Mouse (Mus musculus): ENCODE results near the gene Efcc1. TPM values are rescaled to one million over a fixed set of nuclear protein-coding genes. Genes with fewer than 3 reads are reported as not detected.

Efcc1 gene
- polyA plus RNA-seq, 1 experiment from 2014 or later: 4.3 TPM

DNA sequence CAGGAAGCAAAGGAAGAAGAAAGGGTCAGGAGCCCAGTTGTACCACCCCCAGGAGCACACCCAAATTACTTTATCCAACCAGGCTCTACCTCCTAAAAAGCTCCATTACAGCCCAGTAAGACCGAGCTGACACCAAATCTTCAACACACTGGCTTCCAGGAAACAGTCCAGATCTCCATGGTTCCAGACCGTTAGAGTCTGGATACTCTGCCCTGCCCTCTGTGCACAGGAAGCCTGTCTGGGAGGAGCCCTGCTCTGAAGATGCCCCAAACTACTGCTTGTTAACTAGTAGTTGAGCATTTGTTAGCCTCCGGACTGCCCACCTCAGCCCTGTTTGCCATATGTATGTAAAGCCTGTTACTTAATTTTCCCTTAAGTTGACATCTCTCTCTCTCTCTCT is 15.4 kb downstream of the Efcc1 start:
- no peaks in the 10 kb centered on the region for H3K9me3 ChIP-seq
- no peak overlapping the region for H3K4me2 ChIP-seq
- no peaks in the 10 kb centered on the region for H3K36me3 ChIP-seq
- 83% methylated on average over 3 of the region's 3 CpGs for whole genome bisulfite sequencing
- no peaks in the 10 kb centered on the region for H3K4me1 ChIP-seq (replicated peaks)
- H3K4me3 ChIP-seq: no peak overlapping the region
- no peak overlapping the region for H3K9ac ChIP-seq
- no peaks in the 10 kb centered on the region for H3K27me3 ChIP-seq
- ATAC-seq (ENCODE audit: low read depth): no peak
- H3K27ac ChIP-seq (replicated peaks): no peak overlapping the region

DNA sequence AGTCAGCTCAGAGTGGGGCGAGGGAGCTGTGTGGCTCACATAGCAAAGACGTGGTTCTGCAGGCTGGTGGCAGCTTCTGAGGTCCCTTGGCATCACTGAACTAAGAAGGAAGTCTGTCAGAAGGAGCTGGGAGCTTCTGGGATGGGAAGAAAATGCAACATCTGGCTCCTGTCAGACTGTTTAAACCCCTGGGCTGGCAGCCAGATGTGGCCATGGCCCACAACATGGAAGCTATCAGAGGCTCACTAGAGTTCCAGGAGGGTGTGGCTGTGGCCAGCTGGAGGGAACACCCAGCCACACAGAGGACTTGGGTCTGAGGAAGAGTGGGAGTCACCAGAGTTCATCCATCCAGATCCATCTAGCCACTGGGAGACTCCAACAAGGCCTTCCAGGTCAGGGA is 16.2 kb downstream of the Efcc1 start:
- no peak overlapping the region for H3K4me2 ChIP-seq
- no peaks in the 10 kb centered on the region for H3K36me3 ChIP-seq
- ATAC-seq (ENCODE audit: low read depth): no peak
- no peaks in the 10 kb centered on the region for H3K27me3 ChIP-seq
- no peaks in the 10 kb centered on the region for H3K9me3 ChIP-seq
- 85% methylated on average over 2 of the region's 2 CpGs for WGBS
- no peak overlapping the region for H3K9ac ChIP-seq
- H3K4me3 ChIP-seq: no peak overlapping the region
- no peaks in the 10 kb centered on the region for H3K4me1 ChIP-seq (replicated peaks)
- no peak overlapping the region for H3K27ac ChIP-seq (replicated peaks)

DNA sequence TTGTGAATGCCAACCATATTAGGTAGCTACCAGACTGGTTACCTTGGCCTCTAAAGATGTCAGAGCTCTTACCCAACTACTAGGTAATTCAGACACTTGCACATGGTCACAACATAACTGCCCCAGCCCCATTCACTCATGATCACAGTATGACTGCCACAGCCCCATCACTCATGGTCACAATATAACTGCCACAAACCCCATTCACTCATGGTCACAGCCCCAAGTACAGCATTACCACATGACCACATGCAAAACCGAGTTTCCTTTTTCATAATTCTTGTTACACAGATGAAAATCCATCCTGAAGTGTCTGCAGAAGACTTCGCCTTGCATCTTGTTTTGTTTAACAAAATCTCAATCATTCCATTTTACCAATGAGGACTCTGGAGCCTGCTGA is 17.4 kb downstream of the Efcc1 start:
- Histone ChIP-seq H3K4me3 (no peak overlapping the region), H3K27me3 (no peaks in the 10 kb centered on the region), H3K9ac (no peak overlapping the region), H3K9me3 (no peaks in the 10 kb centered on the region), H3K4me1 (replicated peaks) (no peaks in the 10 kb centered on the region), H3K36me3 (no peaks in the 10 kb centered on the region), H3K4me2 (no peak overlapping the region), H3K27ac (replicated peaks) (no peak overlapping the region)
- WGBS: 91% methylated on average over 2 of the region's 2 CpGs
- no peak for ATAC-seq (ENCODE audit: low read depth)

- Histone ChIP-seq H3K4me1 (replicated peaks) (no peaks in the 10 kb centered on the region), H3K9me3 (no peaks in the 10 kb centered on the region), H3K27me3 (no peaks in the 10 kb centered on the region), H3K27ac (replicated peaks) (no peak overlapping the region), H3K36me3 (no peaks in the 10 kb centered on the region), H3K9ac (no peak overlapping the region), H3K4me2 (no peak overlapping the region), H3K4me3 (no peak overlapping the region)
- no peak for ATAC-seq (ENCODE audit: low read depth)
- WGBS: 90% methylated on average over 6 of the region's 6 CpGs
Measured at GRCm38 (mm10) chr6:87748531-87748930, 17.9 kb downstream of the Efcc1 start.

DNA sequence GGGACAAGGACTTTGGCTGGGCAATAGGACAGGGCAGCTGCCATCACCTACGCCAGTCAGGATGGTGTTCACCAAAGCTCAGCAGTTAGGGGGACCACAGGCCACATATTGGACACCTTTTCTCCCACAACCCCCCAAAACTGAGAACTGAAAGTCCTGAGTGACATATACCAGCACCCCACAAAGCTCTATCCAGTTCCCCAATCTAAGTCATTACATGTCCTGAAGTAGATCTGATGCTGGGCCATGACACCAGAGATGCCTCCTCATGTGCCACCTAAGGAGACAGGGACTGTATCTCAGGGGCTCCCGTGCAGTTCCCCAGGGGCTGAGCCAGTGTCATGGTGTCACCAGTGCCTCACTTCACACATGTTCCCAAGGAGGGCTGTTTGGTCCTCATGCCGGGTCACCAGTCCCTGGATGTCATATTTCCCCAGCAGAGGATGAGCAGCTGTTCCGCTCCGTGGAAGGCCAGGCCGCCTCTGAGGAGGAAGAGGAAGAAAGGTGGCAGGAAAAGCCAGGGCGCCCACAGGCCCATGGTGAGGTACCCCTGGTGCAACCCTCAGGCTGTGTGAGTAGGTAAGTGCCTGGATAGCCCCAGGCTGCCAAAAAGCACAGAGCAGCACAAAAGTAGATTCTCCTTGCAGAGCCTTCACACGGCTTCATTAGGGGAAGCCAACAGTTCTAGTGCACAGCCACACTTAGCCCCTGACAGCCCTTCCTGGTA is 19.7 kb downstream of the Efcc1 start:
- peaks cover 8% of the 10 kb centered on the region; the same call in 1 of the 2 replicates for H3K36me3 ChIP-seq
- no peak overlapping the region for H3K9ac ChIP-seq
- H3K4me2 ChIP-seq: no peak overlapping the region
- no peak overlapping the region for H3K27ac ChIP-seq (replicated peaks)
- no peak for ATAC-seq (ENCODE audit: low read depth)
- H3K9me3 ChIP-seq: no peaks in the 10 kb centered on the region
- WGBS: 91% methylated on average over 8 of the region's 8 CpGs
- no peaks in the 10 kb centered on the region for H3K27me3 ChIP-seq
- no peak overlapping the region for H3K4me3 ChIP-seq
- no peaks in the 10 kb centered on the region for H3K4me1 ChIP-seq (replicated peaks)

- WGBS: 94% methylated on average over 6 of the region's 6 CpGs
- ATAC-seq (ENCODE audit: low read depth): no peak
- Histone ChIP-seq H3K27ac (replicated peaks) (no peak overlapping the region), H3K9me3 (no peaks in the 10 kb centered on the region), H3K9ac (no peak overlapping the region), H3K36me3 (peaks cover 10% of the 10 kb centered on the region; the same call in 1 of the 2 replicates), H3K4me1 (replicated peaks) (no peaks in the 10 kb centered on the region), H3K4me2 (no peak overlapping the region), H3K4me3 (no peak overlapping the region), H3K27me3 (no peaks in the 10 kb centered on the region)
Measured at GRCm38 (mm10) chr6:87751574-87751973, 20.9 kb downstream of the Efcc1 start.

GRCm38 (mm10) chr6:87755196-87755595 is 24.5 kb downstream of the Efcc1 start:
- Histone ChIP-seq H3K27ac (replicated peaks) (no peak overlapping the region), H3K9ac (no peak overlapping the region), H3K4me3 (no peak overlapping the region), H3K9me3 (no peaks in the 10 kb centered on the region), H3K27me3 (no peaks in the 10 kb centered on the region), H3K36me3 (peaks cover 10% of the 10 kb centered on the region; the same call in 1 of the 2 replicates), H3K4me1 (replicated peaks) (no peaks in the 10 kb centered on the region), H3K4me2 (no peak overlapping the region)
- no peak for ATAC-seq (ENCODE audit: low read depth)
- 90% methylated on average over 4 of the region's 4 CpGs for WGBS

DNA sequence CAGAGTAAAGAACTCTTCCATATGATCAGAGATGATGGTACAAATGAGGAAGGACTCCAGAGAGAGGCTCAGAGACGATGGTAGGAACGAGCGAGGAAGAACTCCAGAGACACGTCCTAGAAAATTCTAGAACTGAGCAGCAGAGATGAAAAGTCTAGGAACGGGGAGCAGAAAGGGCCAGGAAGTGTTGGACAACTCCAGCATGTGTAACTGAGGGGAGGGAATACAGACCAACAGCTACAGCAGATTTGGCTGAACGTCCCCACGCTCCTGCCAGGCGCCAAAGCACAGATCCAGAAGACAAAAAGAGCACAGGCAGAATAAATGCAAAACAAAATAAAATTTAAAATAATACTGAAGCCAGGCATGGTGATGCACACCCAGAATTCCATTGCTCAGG is 26.2 kb downstream of the Efcc1 start:
- H3K9me3 ChIP-seq: no peaks in the 10 kb centered on the region
- no peak for ATAC-seq (ENCODE audit: low read depth)
- H3K4me3 ChIP-seq: no peak overlapping the region
- H3K27me3 ChIP-seq: no peaks in the 10 kb centered on the region
- no peaks in the 10 kb centered on the region for H3K4me1 ChIP-seq (replicated peaks)
- H3K9ac ChIP-seq: no peak overlapping the region
- H3K36me3 ChIP-seq: peaks cover 10% of the 10 kb centered on the region; the same call in 1 of the 2 replicates
- no peak overlapping the region for H3K27ac ChIP-seq (replicated peaks)
- 89% methylated on average over 8 of the region's 8 CpGs for WGBS
- no peak overlapping the region for H3K4me2 ChIP-seq

DNA sequence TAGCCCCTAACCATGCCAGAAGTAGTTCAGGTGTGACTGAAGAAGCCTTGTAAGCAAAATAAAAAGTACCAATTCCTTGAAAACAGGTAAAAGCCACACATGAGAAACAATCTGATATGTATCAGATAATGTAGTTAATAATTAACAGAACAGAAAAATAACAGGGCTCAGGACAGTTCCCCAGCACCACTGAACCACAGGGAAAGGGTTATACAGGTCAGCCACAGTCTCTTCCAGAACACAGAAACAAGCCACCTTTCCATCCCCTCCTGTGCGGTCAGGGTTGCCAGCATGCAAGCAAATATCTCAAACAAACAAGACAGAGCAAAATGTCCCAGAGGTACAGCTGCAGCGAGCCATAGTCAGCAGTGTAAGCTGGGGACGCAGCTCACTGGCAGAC is 28.7 kb downstream of the Efcc1 start:
- Histone ChIP-seq H3K9ac (no peak overlapping the region), H3K27ac (replicated peaks) (no peak overlapping the region), H3K9me3 (no peaks in the 10 kb centered on the region; the same call in 1 of the 2 replicates), H3K27me3 (no peaks in the 10 kb centered on the region), H3K4me3 (no peak overlapping the region), H3K4me2 (no peak overlapping the region), H3K4me1 (replicated peaks) (no peaks in the 10 kb centered on the region), H3K36me3 (peaks cover 10% of the 10 kb centered on the region; the same call in 1 of the 2 replicates)
- WGBS: 73% methylated on average over 3 of the region's 3 CpGs
- ATAC-seq (ENCODE audit: low read depth): no peak

DNA sequence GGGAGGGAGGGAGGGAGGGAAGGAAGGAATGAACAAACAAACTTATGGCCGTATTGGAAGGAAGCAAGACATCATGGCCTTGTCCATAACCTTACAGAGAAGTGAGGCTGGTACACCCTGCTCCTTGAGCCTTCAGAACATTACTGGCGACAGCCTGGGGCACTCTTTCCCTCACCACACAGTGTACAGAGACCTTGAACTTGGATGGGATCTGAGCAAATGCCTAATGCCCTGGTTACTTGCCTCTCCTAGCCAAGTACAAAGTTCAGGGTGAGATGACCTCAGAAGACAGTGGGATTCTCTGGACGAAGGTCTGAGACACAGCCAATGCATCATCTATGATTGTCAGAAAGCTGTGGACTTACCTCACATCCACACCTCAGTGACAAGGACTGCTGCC is 29.2 kb downstream of the Efcc1 start:
- 72% methylated on average over 3 of the region's 3 CpGs for WGBS
- Histone ChIP-seq H3K27me3 (no peaks in the 10 kb centered on the region), H3K27ac (replicated peaks) (no peak overlapping the region), H3K9me3 (no peaks in the 10 kb centered on the region; the same call in 1 of the 2 replicates), H3K4me2 (no peak overlapping the region), H3K4me3 (no peak overlapping the region), H3K4me1 (replicated peaks) (no peaks in the 10 kb centered on the region), H3K36me3 (peaks cover 7% of the 10 kb centered on the region; the same call in 1 of the 2 replicates), H3K9ac (no peak overlapping the region)
- ATAC-seq (ENCODE audit: low read depth): no peak

- WGBS: 92% methylated on average over 5 of the region's 5 CpGs
- Histone ChIP-seq H3K4me3 (no peak overlapping the region), H3K4me1 (replicated peaks) (no peaks in the 10 kb centered on the region), H3K9me3 (no peaks in the 10 kb centered on the region; the same call in 1 of the 2 replicates), H3K27ac (replicated peaks) (no peak overlapping the region), H3K9ac (no peak overlapping the region), H3K4me2 (no peak overlapping the region), H3K27me3 (no peaks in the 10 kb centered on the region), H3K36me3 (no peaks in the 10 kb centered on the region)
- ATAC-seq (ENCODE audit: low read depth): no peak
Measured at GRCm38 (mm10) chr6:87762161-87762560, 31.5 kb downstream of the Efcc1 start.

- 69% methylated on average over 4 of the region's 4 CpGs for WGBS
Measured at GRCm38 (mm10) chr6:87763376-87764280, 33.0 kb downstream of the Efcc1 start.

More at GRCm38 (mm10) chr6:87763376-87764280, 33.0 kb downstream of the Efcc1 start:
- no peak for ATAC-seq (ENCODE audit: low read depth)
- no peak overlapping the region for H3K4me2 ChIP-seq
- H3K27ac ChIP-seq (replicated peaks): no peak overlapping the region
- no peak overlapping the region for H3K4me3 ChIP-seq
- H3K9ac ChIP-seq: no peak overlapping the region
- no peaks in the 10 kb centered on the region for H3K36me3 ChIP-seq
- no peaks in the 10 kb centered on the region; the same call in 1 of the 2 replicates for H3K9me3 ChIP-seq
- H3K27me3 ChIP-seq: no peaks in the 10 kb centered on the region
- H3K4me1 ChIP-seq (replicated peaks): no peaks in the 10 kb centered on the region
